Mouse (Mus musculus) cerebellum, adult 2 months (tissue): Measurements from ENCODE around the gene 6430548M08Rik.

Experiments
- CTCF ChIP-seq: fragments of 200-500 bp; IDR thresholded peaks from 2 replicates; pipeline ENCODE4 v1.5.1; 2011; ENCODE audit warnings: low read depth, mild to moderate bottlenecking, control low read depth, low read length, moderate library complexity, borderline replicate concordance; ENCODE audit not compliant: insufficient read depth
- POLR2A ChIP-seq: fragments of 200-500 bp; IDR thresholded peaks from 2 replicates; pipeline ENCODE4 v1.6.1; 2011; ENCODE audit warnings: low read length, control low read depth, borderline replicate concordance; ENCODE audit not compliant: insufficient read depth

GRCm38 (mm10) chr8:120094801-120095200, 19.2 kb upstream of the 6430548M08Rik start:
- no peak for TF ChIP-seq CTCF
- TF ChIP-seq POLR2A: no peak
